Mouse (Mus musculus): ENCODE data around the gene Arhgef2.

- no peak for TF ChIP-seq CTCF (IDR thresholded peaks at IDR 0.05; ENCODE audit: extremely low read depth, insufficient read depth, low read length)
- peak; percentile 56; the same call in 1 of the 2 replicates for TF ChIP-seq POLR2A (IDR thresholded peaks at IDR 0.05; ENCODE audit: extremely low read depth, insufficient read depth, low read length)
Observed at GRCm38 (mm10) chr3:88648452-88649168, 42.8 kb downstream of the Arhgef2 start.

All from cortical plate, adult 2 months (tissue).